Mouse (Mus musculus): ENCODE measurements around the gene Otx2. TPM values are rescaled to one million over a fixed set of nuclear protein-coding genes. Genes with fewer than 3 reads are reported as not detected.

Otx2 gene
- polyA plus RNA-seq, 1 experiment from 2014 or later, result 83.6 TPM

- Histone ChIP-seq H3K27ac (0 out of 2 replicates have a peak overlapping the region, but pooled peaks have one; percentile 12), H3K4me2 (peak overlapping the region; percentile 49), H3K36me3 (replicated peaks) (no peaks in the 10 kb centered on the region), H3K4me3 (peak overlapping the region; percentile 43; the same call in 1 of the 2 replicates), H3K9ac (no peak overlapping the region), H3K27me3 (replicated peaks) (peaks cover 15% of the 10 kb centered on the region), H3K9me3 (no peaks in the 10 kb centered on the region), H3K4me1 (peaks cover 20% of the 10 kb centered on the region)
- WGBS, result 32% methylated on average over 4 of the region's 4 CpGs
- ATAC-seq (replicated peaks), result no peak
These were observed 14.0 kb downstream of the Otx2 start for GRCm38 (mm10) chr14:48659661-48660060.

GRCm38 (mm10) chr14:48657241-48657640 lies 16.4 kb downstream of the Otx2 start:
- WGBS, result 53% methylated on average over 6 of the region's 6 CpGs
- Histone ChIP-seq H3K36me3 (replicated peaks) (no peaks in the 10 kb centered on the region), H3K4me2 (peak overlapping the region; percentile 49), H3K9ac (no peak overlapping the region), H3K27ac (no peak overlapping the region), H3K4me3 (peak overlapping the region; percentile 7; the same call in 1 of the 2 replicates), H3K27me3 (replicated peaks) (peaks cover 30% of the 10 kb centered on the region), H3K9me3 (no peaks in the 10 kb centered on the region), H3K4me1 (peaks cover 18% of the 10 kb centered on the region)
- ATAC-seq (replicated peaks), result no peak

- H3K9ac ChIP-seq, result no peak overlapping the region
- 47% methylated on average over 4 of the region's 4 CpGs for WGBS
- no peaks in the 10 kb centered on the region for H3K9me3 ChIP-seq
- H3K27ac ChIP-seq, result no peak overlapping the region
- peak overlapping the region; percentile 49 for H3K4me2 ChIP-seq
- H3K36me3 ChIP-seq (replicated peaks), result no peaks in the 10 kb centered on the region
- ATAC-seq (replicated peaks), result no peak
- no peak overlapping the region; the same call in 1 of the 2 replicates for H3K4me3 ChIP-seq
- H3K27me3 ChIP-seq (replicated peaks), result peaks cover 35% of the 10 kb centered on the region
- H3K4me1 ChIP-seq, result peaks cover 19% of the 10 kb centered on the region
These were observed 16.9 kb downstream of the Otx2 start for GRCm38 (mm10) chr14:48656711-48657110.

- peaks cover 24% of the 10 kb centered on the region for H3K4me1 ChIP-seq
- ATAC-seq (replicated peaks), result no peak
- H3K36me3 ChIP-seq (replicated peaks), result no peaks in the 10 kb centered on the region
- peak overlapping the region; percentile 72 for H3K27ac ChIP-seq
- H3K9me3 ChIP-seq, result no peaks in the 10 kb centered on the region
- H3K9ac ChIP-seq, result no peak overlapping the region; the same call in 1 of the 2 replicates
- 10% methylated on average over 21 of the region's 21 CpGs for WGBS
- H3K27me3 ChIP-seq (replicated peaks), result peaks cover 38% of the 10 kb centered on the region
- H3K4me2 ChIP-seq, result peak overlapping the region; percentile 49
- 0 out of 2 replicates have a peak overlapping the region, but pooled peaks have one; percentile 20 for H3K4me3 ChIP-seq
These were observed 17.6 kb downstream of the Otx2 start for GRCm38 (mm10) chr14:48655792-48656550.

GRCm38 (mm10) chr14:48655073-48655791 lies 18.4 kb downstream of the Otx2 start:
- Histone ChIP-seq H3K4me3 (peak overlapping the region; percentile 20), H3K9me3 (no peaks in the 10 kb centered on the region), H3K4me2 (peak overlapping the region; percentile 49), H3K4me1 (peaks cover 24% of the 10 kb centered on the region), H3K36me3 (replicated peaks) (no peaks in the 10 kb centered on the region), H3K27me3 (replicated peaks) (peaks cover 35% of the 10 kb centered on the region), H3K27ac (peak overlapping the region; percentile 72), H3K9ac (no peak overlapping the region; the same call in 1 of the 2 replicates)
- 4% methylated on average over 33 of the region's 33 CpGs for WGBS
- ATAC-seq (replicated peaks), result peak; percentile 38

GRCm38 (mm10) chr14:48654551-48655072 lies 19.0 kb downstream of the Otx2 start:
- H3K4me3 ChIP-seq, result 0 out of 2 replicates have a peak overlapping the region, but pooled peaks have one; percentile 20

GRCm38 (mm10) chr14:48653676-48654510 lies 19.7 kb downstream of the Otx2 start:
- Histone ChIP-seq H3K9me3 (no peaks in the 10 kb centered on the region), H3K36me3 (replicated peaks) (no peaks in the 10 kb centered on the region), H3K4me3 (no peak overlapping the region), H3K9ac (no peak overlapping the region), H3K4me1 (peaks cover 24% of the 10 kb centered on the region), H3K27ac (peak overlapping the region; percentile 72), H3K4me2 (0 out of 2 replicates have a peak overlapping the region, but pooled peaks have one; percentile 49), H3K27me3 (replicated peaks) (peaks cover 35% of the 10 kb centered on the region)
- WGBS, result 20% methylated on average over 22 of the region's 22 CpGs
- no peak for ATAC-seq (replicated peaks)

More at GRCm38 (mm10) chr14:48654551-48655072, 19.0 kb downstream of the Otx2 start:
- ATAC-seq (replicated peaks), result peak; percentile 5; the same call in 1 of the 2 replicates
- H3K27ac ChIP-seq, result peak overlapping the region; percentile 72
- H3K9ac ChIP-seq, result no peak overlapping the region
- H3K4me2 ChIP-seq, result peak overlapping the region; percentile 49
- no peaks in the 10 kb centered on the region for H3K9me3 ChIP-seq
- H3K36me3 ChIP-seq (replicated peaks), result no peaks in the 10 kb centered on the region
- peaks cover 35% of the 10 kb centered on the region for H3K27me3 ChIP-seq (replicated peaks)
- peaks cover 24% of the 10 kb centered on the region for H3K4me1 ChIP-seq
- 13% methylated on average over 20 of the region's 20 CpGs for WGBS

GRCm38 (mm10) chr14:48653081-48653480 lies 20.5 kb downstream of the Otx2 start:
- H3K9me3 ChIP-seq, result no peaks in the 10 kb centered on the region
- no peak overlapping the region for H3K4me2 ChIP-seq
- no peak for ATAC-seq (replicated peaks)
- H3K4me3 ChIP-seq, result no peak overlapping the region
- peaks cover 24% of the 10 kb centered on the region for H3K4me1 ChIP-seq
- no peaks in the 10 kb centered on the region for H3K36me3 ChIP-seq (replicated peaks)
- WGBS, result 79% methylated on average over 3 of the region's 3 CpGs
- no peak overlapping the region for H3K9ac ChIP-seq
- H3K27me3 ChIP-seq (replicated peaks), result peaks cover 35% of the 10 kb centered on the region
- H3K27ac ChIP-seq, result peak overlapping the region; percentile 72; the same call in 1 of the 2 replicates

GRCm38 (mm10) chr14:48652256-48652655 lies 21.4 kb downstream of the Otx2 start:
- H3K4me2 ChIP-seq, result peak overlapping the region; percentile 32; the same call in 1 of the 2 replicates
- H3K27ac ChIP-seq, result no peak overlapping the region
- WGBS, result 18% methylated on average over 12 of the region's 12 CpGs
- no peaks in the 10 kb centered on the region for H3K36me3 ChIP-seq (replicated peaks)
- peaks cover 24% of the 10 kb centered on the region for H3K4me1 ChIP-seq
- H3K9ac ChIP-seq, result no peak overlapping the region
- ATAC-seq (replicated peaks), result peak; percentile 16; the same call in 1 of the 2 replicates
- H3K4me3 ChIP-seq, result no peak overlapping the region
- peaks cover 35% of the 10 kb centered on the region for H3K27me3 ChIP-seq (replicated peaks)
- H3K9me3 ChIP-seq, result no peaks in the 10 kb centered on the region

GRCm38 (mm10) chr14:48651471-48652211 lies 22.0 kb downstream of the Otx2 start:
- WGBS, result 5% methylated on average over 26 of the region's 26 CpGs

More at GRCm38 (mm10) chr14:48651471-48652211, 22.0 kb downstream of the Otx2 start:
- Histone ChIP-seq H3K4me2 (peak overlapping the region; percentile 32), H3K9ac (no peak overlapping the region), H3K4me1 (peaks cover 24% of the 10 kb centered on the region), H3K36me3 (replicated peaks) (no peaks in the 10 kb centered on the region), H3K27ac (no peak overlapping the region), H3K27me3 (replicated peaks) (peaks cover 33% of the 10 kb centered on the region), H3K9me3 (no peaks in the 10 kb centered on the region), H3K4me3 (0 out of 2 replicates have a peak overlapping the region, but pooled peaks have one; percentile 1)
- ATAC-seq (replicated peaks), result peak; percentile 60
